Comparison of ENCODE assay signal across 23 mouse cellular contexts in the genomic region with DNA sequence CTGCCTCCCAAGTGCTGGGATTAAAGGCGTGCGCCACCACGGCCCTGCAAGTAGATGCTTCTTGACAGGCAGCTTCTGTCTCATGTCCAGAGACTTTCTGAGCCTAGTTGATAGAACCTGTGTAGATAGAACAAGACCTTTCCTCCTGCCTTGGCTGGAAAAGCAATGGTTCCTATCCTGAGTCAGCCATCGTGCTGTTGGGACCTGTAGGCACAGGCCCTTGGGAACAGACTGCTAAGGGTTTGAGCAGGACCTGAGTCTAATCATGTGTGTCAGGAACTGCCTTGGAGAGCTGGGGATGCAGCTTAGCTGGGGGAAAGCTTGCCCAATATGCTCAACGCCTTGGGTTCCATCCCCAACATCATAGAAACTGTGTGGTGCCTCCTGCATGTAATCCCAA. TPM values are rescaled to one million over a fixed set of nuclear protein-coding genes. Genes with fewer than 3 reads are reported as not detected.
DNase-seq lines count a peak whose midpoint lies in the region; ATAC-seq and TF ChIP-seq lines count a peak whose summit lies in the region.
"Had no signal": no experiment of that assay in that cellular context is flagged by ENCODE, and none has a peak within 500 bp of the region (broad histone marks: within the 10 kb centered on the region; RNA-seq: fewer than 3 reads in every experiment).

No protein-coding gene starts in this region.

- no peaks in the 10 kb centered on the region for H3K9me3 ChIP-seq in heart, embryonic 10.5 days
- no peaks in the 10 kb centered on the region for H3K9me3 ChIP-seq in liver, embryonic 13.5 days (replicated peaks)
- H3K9me3 ChIP-seq in liver, embryonic 12.5 days (replicated peaks), result no peaks in the 10 kb centered on the region
- no peaks in the 10 kb centered on the region for H3K9me3 ChIP-seq in ES-E14 (ENCODE audit: control insufficient read depth, insufficient read depth, low read depth, low read length)
- no peaks in the 10 kb centered on the region for H3K9me3 ChIP-seq in stomach, postnatal 0 days (ENCODE audit: control insufficient read depth, low read length)
- no peaks in the 10 kb centered on the region for H3K9me3 ChIP-seq in intestine, embryonic 15.5 days
- H3K9me3 ChIP-seq: hindbrain, embryonic 15.5 days had no signal

- intact Hi-C loops in heart, postnatal 36 days (cut with DNase I), result no loop called here

- no peak for ATAC-seq in liver, embryonic 13.5 days (ENCODE audit: low read depth)
- ATAC-seq in liver, embryonic 12.5 days, result no peak
- no peak for ATAC-seq in stomach, postnatal 0 days (ENCODE audit: low FRiP score, low TSS enrichment)
- ATAC-seq in intestine, embryonic 15.5 days, result no peak

- no peak for TF ChIP-seq EP300 in stomach, postnatal 0 days (optimal IDR thresholded peaks at IDR 0.05)

- no peak overlapping the region for H3K4me3 ChIP-seq in heart, embryonic 10.5 days
- H3K4me3 ChIP-seq in liver, embryonic 13.5 days (replicated peaks), result no peak overlapping the region
- H3K4me3 ChIP-seq in liver, embryonic 12.5 days, result no peak overlapping the region
- no peak overlapping the region for H3K4me3 ChIP-seq in ES-E14 (ENCODE audit: insufficient read depth in 1 of 2, low read depth in 1 of 2, low read length in 2 of 2, poor library complexity in 1 of 2, severe bottlenecking in 1 of 2)
- H3K4me3 ChIP-seq in stomach, postnatal 0 days (ENCODE audit: low read depth, low read length), result no peak overlapping the region
- H3K4me3 ChIP-seq in intestine, embryonic 15.5 days (replicated peaks), result no peak overlapping the region

- no peak overlapping the region for H3K9ac ChIP-seq in liver, embryonic 13.5 days
- no peak overlapping the region for H3K9ac ChIP-seq in liver, embryonic 12.5 days
- H3K9ac ChIP-seq in ES-E14 (ENCODE audit: insufficient read depth, low read depth, low read length, poor library complexity, severe bottlenecking), result peak overlapping the region; percentile 17; the same call in 1 of the 2 replicates
- no peak overlapping the region for H3K9ac ChIP-seq in stomach, postnatal 0 days (ENCODE audit: low read length)
- H3K9ac ChIP-seq in intestine, embryonic 15.5 days, result no peak overlapping the region
- H3K9ac ChIP-seq: lung, embryonic 14.5 days had no signal

- H3K36me3 ChIP-seq in heart, embryonic 10.5 days, result peaks cover 10% of the 10 kb centered on the region
- peaks cover 14% of the 10 kb centered on the region; the same call in 1 of the 2 replicates for H3K36me3 ChIP-seq in liver, embryonic 13.5 days
- H3K36me3 ChIP-seq in liver, embryonic 12.5 days, result peaks cover 17% of the 10 kb centered on the region
- H3K36me3 ChIP-seq in ES-E14 (ENCODE audit: control insufficient read depth, insufficient read depth, low read length, poor library complexity, severe bottlenecking), result peaks cover 2% of the 10 kb centered on the region; the same call in 1 of the 2 replicates
- H3K36me3 ChIP-seq in stomach, postnatal 0 days (ENCODE audit: control insufficient read depth, insufficient read depth, low read length), result peaks cover 4% of the 10 kb centered on the region; the same call in 1 of the 2 replicates
- no peaks in the 10 kb centered on the region for H3K36me3 ChIP-seq in intestine, embryonic 15.5 days
- H3K36me3 ChIP-seq: hindbrain, embryonic 15.5 days had no signal

- H3K27me3 ChIP-seq in heart, embryonic 10.5 days (ENCODE audit: insufficient read depth, poor library complexity, severe bottlenecking), result no peaks in the 10 kb centered on the region
- no peaks in the 10 kb centered on the region for H3K27me3 ChIP-seq in liver, embryonic 13.5 days
- H3K27me3 ChIP-seq in liver, embryonic 12.5 days (replicated peaks), result no peaks in the 10 kb centered on the region
- no peaks in the 10 kb centered on the region for H3K27me3 ChIP-seq in stomach, postnatal 0 days (ENCODE audit: control insufficient read depth, insufficient read depth, low read length)
- H3K27me3 ChIP-seq in intestine, embryonic 15.5 days (replicated peaks), result no peaks in the 10 kb centered on the region
- H3K27me3 ChIP-seq: hindbrain, embryonic 15.5 days had no signal

- TF ChIP-seq CTCF in stomach, postnatal 0 days (IDR thresholded peaks at IDR 0.05; ENCODE audit: low read depth), result no peak

- no peak for DNase-seq in heart, embryonic 10.5 days (ENCODE audit: low spot score)
- no peak for DNase-seq in heart, postnatal 36 days
- DNase-seq in liver, embryonic 13.5 days, result no peak
- DNase-seq in ES-E14 (ENCODE audit: low read depth, low spot score), result no peak
- DNase-seq in stomach, postnatal 0 days (ENCODE audit: low spot score), result no peak
- DNase-seq: adrenal gland, adult 2 months; cerebellum, adult 11-12 months; cerebellum, postnatal 14 days; kidney, adult 9 months; kidney, postnatal 25 days; lung, embryonic 14.5 days; lung, postnatal 4 days; thymus, postnatal 14 days had no signal

- peak overlapping the region; percentile 91 for H3K27ac ChIP-seq in heart, embryonic 10.5 days
- H3K27ac ChIP-seq in liver, embryonic 13.5 days, result peak overlapping the region; percentile 29; the same call in 1 of the 2 replicates
- no peak overlapping the region for H3K27ac ChIP-seq in liver, embryonic 12.5 days
- H3K27ac ChIP-seq in ES-E14 (ENCODE audit: insufficient read depth, low read depth, low read length, poor library complexity, severe bottlenecking), result no peak overlapping the region
- H3K27ac ChIP-seq in stomach, postnatal 0 days (replicated peaks), result 0 out of 2 replicates have a peak overlapping the region, but pooled peaks have one; percentile 13
- H3K27ac ChIP-seq in intestine, embryonic 15.5 days, result no peak overlapping the region

- H3K4me1 ChIP-seq in heart, embryonic 10.5 days, result peaks cover 65% of the 10 kb centered on the region
- H3K4me1 ChIP-seq in liver, embryonic 13.5 days (replicated peaks), result peaks cover 56% of the 10 kb centered on the region
- H3K4me1 ChIP-seq in liver, embryonic 12.5 days, result peaks cover 56% of the 10 kb centered on the region
- peaks cover 5% of the 10 kb centered on the region in 2 experiments; a peak in 1 of 4 replicates for H3K4me1 ChIP-seq in ES-E14 (ENCODE audit: control insufficient read depth in 2 of 2, insufficient read depth in 2 of 2, low read length in 2 of 2, poor library complexity in 1 of 2)
- H3K4me1 ChIP-seq in stomach, postnatal 0 days (replicated peaks; ENCODE audit: control insufficient read depth, insufficient read depth), result peaks cover 9% of the 10 kb centered on the region
- peaks cover 30% of the 10 kb centered on the region for H3K4me1 ChIP-seq in intestine, embryonic 15.5 days (replicated peaks)

- in situ Hi-C loops in ES-E14 (cut with MboI; ENCODE audit: low sequenced_read_pairs in 2 of 2, unreplicated experiment in 2 of 2), result no loop called here

- WGBS in heart, embryonic 10.5 days, result 88% methylated on average over 5 of the region's 5 CpGs
- WGBS in liver, embryonic 13.5 days (ENCODE audit: insufficient replicate concordance), result 90% methylated on average over 5 of the region's 5 CpGs
- 84% methylated on average over 5 of the region's 5 CpGs for WGBS in liver, embryonic 12.5 days (ENCODE audit: insufficient replicate concordance)
- WGBS in stomach, postnatal 0 days, result 90% methylated on average over 5 of the region's 5 CpGs
- 92% methylated on average over 5 of the region's 5 CpGs for WGBS in intestine, embryonic 15.5 days

- no peak overlapping the region for H3K4me2 ChIP-seq in liver, embryonic 13.5 days
- no peak overlapping the region for H3K4me2 ChIP-seq in liver, embryonic 12.5 days
- no peak overlapping the region for H3K4me2 ChIP-seq in stomach, postnatal 0 days (replicated peaks; ENCODE audit: low read depth)
- no peak overlapping the region for H3K4me2 ChIP-seq in intestine, embryonic 15.5 days (replicated peaks)

TF ChIP-seq in ES-E14, 5 proteins besides CTCF, POLR2A, EP300 and RAD21:
- TF ChIP-seq CHD2 (IDR thresholded peaks at IDR 0.05; ENCODE audit: low read depth, low read length) (no peak), ZC3H11A (IDR thresholded peaks at IDR 0.05; ENCODE audit: borderline replicate concordance, low read depth, low read length) (no peak), ZNF384 (IDR thresholded peaks at IDR 0.05; ENCODE audit: low read depth, low read length) (no peak), HCFC1 (IDR thresholded peaks at IDR 0.05; ENCODE audit: borderline replicate concordance, insufficient read depth, low read length) (no peak), MAFK (IDR thresholded peaks at IDR 0.05; ENCODE audit: insufficient read depth, low read depth, low read length) (no peak)
TF ChIP-seq in ES-E14: peak in this region for 0.

RNA-seq across cellular contexts. Expression of a gene that starts 35.9 kb away (rescaled TPM):
- polyA plus RNA-seq in heart, embryonic 10.5 days (2016; fragmentation: Nextera tagmentation; extraction: Ambion mirVana), result 16.6 and 18.0 TPM in 2 replicates
- total RNA-seq in heart, postnatal 36 days (2021), result 10 to 100 TPM in 1 of 2 experiments, 1 to 10 TPM in 1; 9.6 to 10.9 TPM
- polyA plus RNA-seq in liver, embryonic 13.5 days (2015; fragmentation: Nextera tagmentation; extraction: Ambion mirVana), result 12.4 and 14.5 TPM in 2 replicates
- polyA plus RNA-seq in liver, embryonic 12.5 days (2016; fragmentation: Nextera tagmentation; extraction: Ambion mirVana), result 17.9 and 18.8 TPM in 2 replicates
- total RNA-seq in ES-E14 (2012; rRNA removed), result 12.5 and 13.1 TPM in 2 replicates
- 15.0 and 16.4 TPM in 2 replicates for polyA plus RNA-seq in stomach, postnatal 0 days (2015; fragmentation: Nextera tagmentation; extraction: Ambion mirVana)
- 20.4 and 22.4 TPM in 2 replicates for polyA plus RNA-seq in intestine, embryonic 15.5 days (2015; fragmentation: Nextera tagmentation; extraction: Ambion mirVana)

RNA-seq across cellular contexts. Expression of a gene that starts 47.6 kb away (rescaled TPM):
- 1.1 TPM in 1 of 2 replicates, not detected in the other for polyA plus RNA-seq in heart, embryonic 10.5 days (2016; fragmentation: Nextera tagmentation; extraction: Ambion mirVana)
- not detected for total RNA-seq in heart, postnatal 36 days (2021)
- not detected in 2 replicates for polyA plus RNA-seq in liver, embryonic 13.5 days (2015; fragmentation: Nextera tagmentation; extraction: Ambion mirVana)
- not detected in 2 replicates for polyA plus RNA-seq in liver, embryonic 12.5 days (2016; fragmentation: Nextera tagmentation; extraction: Ambion mirVana)
- 0.31 and 3.3 TPM in 2 replicates for total RNA-seq in ES-E14 (2012; rRNA removed)
- not detected in 2 replicates for polyA plus RNA-seq in stomach, postnatal 0 days (2015; fragmentation: Nextera tagmentation; extraction: Ambion mirVana)
- not detected in 2 replicates for polyA plus RNA-seq in intestine, embryonic 15.5 days (2015; fragmentation: Nextera tagmentation; extraction: Ambion mirVana)
- total RNA-seq: gastrocnemius, adult 18-20 months; hematopoietic stem cell, adult 5-6 weeks; layer of hippocampus, adult 2 months had no signal
- polyA plus RNA-seq: C2C12; embryonic facial prominence, embryonic 11.5 days; intestine, embryonic 14.5 days; midbrain, embryonic 11.5 days had no signal

RNA-seq across cellular contexts. Expression of a gene that starts 52.0 kb away (rescaled TPM):
- 411 and 428 TPM in 2 replicates for polyA plus RNA-seq in heart, embryonic 10.5 days (2016; fragmentation: Nextera tagmentation; extraction: Ambion mirVana)
- total RNA-seq in heart, postnatal 36 days (2021), result 100 to 1,000 TPM; 147 to 159 TPM
- polyA plus RNA-seq in liver, embryonic 13.5 days (2015; fragmentation: Nextera tagmentation; extraction: Ambion mirVana), result 327 and 339 TPM in 2 replicates
- polyA plus RNA-seq in liver, embryonic 12.5 days (2016; fragmentation: Nextera tagmentation; extraction: Ambion mirVana), result 465 and 466 TPM in 2 replicates
- total RNA-seq in ES-E14 (2012; rRNA removed), result 68.4 and 102 TPM in 2 replicates
- polyA plus RNA-seq in stomach, postnatal 0 days (2015; fragmentation: Nextera tagmentation; extraction: Ambion mirVana), result 331 and 337 TPM in 2 replicates
- 508 and 561 TPM in 2 replicates for polyA plus RNA-seq in intestine, embryonic 15.5 days (2015; fragmentation: Nextera tagmentation; extraction: Ambion mirVana)

Comparison
In these comparisons a context has a peak if more than half of its experiments do, and no peak if none do; other contexts are left out.
1. H3K27ac ChIP-seq: peak in heart, embryonic 10.5 days (single experiment), liver, embryonic 13.5 days (single experiment) and stomach, postnatal 0 days (single experiment); none in liver, embryonic 12.5 days (single experiment), ES-E14 (single experiment) and intestine, embryonic 15.5 days (single experiment).